Mouse (Mus musculus): ENCODE results near the gene Csf2rb2. TPM values are rescaled to one million over a fixed set of nuclear protein-coding genes. Genes with fewer than 3 reads are reported as not detected.

Gene Csf2rb2
- polyA plus RNA-seq, 1 experiment from 2014 or later: 0.06 TPM

Small RNA genes within 50 kb of the gene (microRNA-seq; reads per million reads assigned to microRNA genes)
- gene Mir7676-1 (not detected), gene Mir7676-2 (not detected)

Other genes with a start within 250 kb of the Csf2rb2 start
- 15.7 TPM in 2 replicates for gene Cacng2, start 185.7 kb downstream of the Csf2rb2 start, polyA plus RNA-seq (2015; fragmentation: Nextera tagmentation; extraction: Ambion mirVana)
- 108 and 111 TPM in 2 replicates for gene Ift27, start 131.6 kb downstream of the Csf2rb2 start, polyA plus RNA-seq (2015; fragmentation: Nextera tagmentation; extraction: Ambion mirVana)
- gene Pvalb, start 99.3 kb downstream of the Csf2rb2 start, polyA plus RNA-seq (2015; fragmentation: Nextera tagmentation; extraction: Ambion mirVana): 5.8 and 7.0 TPM in 2 replicates
- 1.2 and 1.6 TPM in 2 replicates for gene Ncf4, start 60.9 kb downstream of the Csf2rb2 start, polyA plus RNA-seq (2015; fragmentation: Nextera tagmentation; extraction: Ambion mirVana)
- 0.44 and 0.49 TPM in 2 replicates for gene Csf2rb, start 20.0 kb upstream of the Csf2rb2 start, polyA plus RNA-seq (2015; fragmentation: Nextera tagmentation; extraction: Ambion mirVana)
- 0.17 TPM in 1 of 2 replicates, not detected in the other for gene Tex33, start 90.2 kb upstream of the Csf2rb2 start, polyA plus RNA-seq (2015; fragmentation: Nextera tagmentation; extraction: Ambion mirVana)
- 30.3 and 43.5 TPM in 2 replicates for gene Tst, start 100.2 kb upstream of the Csf2rb2 start, polyA plus RNA-seq (2015; fragmentation: Nextera tagmentation; extraction: Ambion mirVana)
- 5.1 and 5.2 TPM in 2 replicates for gene Mpst, start 100.7 kb upstream of the Csf2rb2 start, polyA plus RNA-seq (2015; fragmentation: Nextera tagmentation; extraction: Ambion mirVana)
- gene Kctd17, start 122.8 kb upstream of the Csf2rb2 start, polyA plus RNA-seq (2015; fragmentation: Nextera tagmentation; extraction: Ambion mirVana): 161 and 172 TPM in 2 replicates
- gene Tmprss6, start 162.9 kb upstream of the Csf2rb2 start, polyA plus RNA-seq (2015; fragmentation: Nextera tagmentation; extraction: Ambion mirVana): 0.29 and 0.51 TPM in 2 replicates
- gene Il2rb, start 189.6 kb upstream of the Csf2rb2 start, polyA plus RNA-seq (2015; fragmentation: Nextera tagmentation; extraction: Ambion mirVana): 0.26 and 0.37 TPM in 2 replicates
- gene C1qtnf6, start 225.7 kb upstream of the Csf2rb2 start, polyA plus RNA-seq (2015; fragmentation: Nextera tagmentation; extraction: Ambion mirVana): 9.9 and 11.6 TPM in 2 replicates
- 0.95 and 1.1 TPM in 2 replicates for gene Sstr3, start 239.0 kb upstream of the Csf2rb2 start, polyA plus RNA-seq (2015; fragmentation: Nextera tagmentation; extraction: Ambion mirVana)